Mouse (Mus musculus) lung, adult 2 months (tissue): ENCODE data around the gene Slc25a11.

Source experiments
- CTCF ChIP-seq: fragments of 200-500 bp; IDR thresholded peaks from 2 replicates; pipeline ENCODE4 v1.5.1; 2011; ENCODE audit warnings: mild to moderate bottlenecking, low read length, control low read depth; ENCODE audit not compliant: insufficient read depth
- POLR2A ChIP-seq: fragments of 200-500 bp; IDR thresholded peaks from 2 replicates; pipeline ENCODE4 v1.6.1; 2011; ENCODE audit warnings: low read depth, mild to moderate bottlenecking, control low read depth, low read length, borderline replicate concordance; ENCODE audit errors: extremely low read depth

DNA sequence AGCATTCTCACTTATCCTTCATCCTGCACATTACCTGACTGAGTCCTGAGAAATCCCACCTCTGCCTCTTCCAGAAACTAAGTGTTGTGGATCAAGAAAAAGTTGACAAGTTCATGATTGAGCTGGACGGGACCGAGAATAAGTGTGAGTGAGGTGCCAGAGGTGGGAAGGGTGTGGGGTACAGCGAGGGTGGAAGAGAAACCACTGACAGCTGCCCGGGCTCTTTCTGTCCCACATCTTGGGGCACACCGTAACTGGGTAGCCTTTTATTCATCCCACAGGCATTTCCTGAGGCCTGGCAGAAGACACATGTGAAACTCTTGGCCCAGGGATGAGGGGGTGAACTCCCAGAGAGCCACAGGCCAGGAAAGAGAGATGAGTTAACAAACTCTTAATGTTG, 11.2 kb upstream of the Slc25a11 start:
- TF ChIP-seq CTCF (no peak), POLR2A (no peak)
